Mouse (Mus musculus) mammary gland, adult 2 months (tissue): ENCODE measurements around the gene Lrriq4. TPM values are rescaled to one million over a fixed set of nuclear protein-coding genes. Genes with fewer than 3 reads are reported as not detected.

ENCODE experiments used
- polyA plus RNA-seq: library from polyadenylated mRNA; depleted of rRNA; stranded (reverse); fragments of >200 nt; gene quantifications from 2 replicates; pipeline ENCODE4 v1.2.3, GENCODE M21; 2012; ENCODE audit warnings: low replicate concordance; rRNA removed

Lrriq4 gene
- not detected in 2 replicates for polyA plus RNA-seq

GRCm38 (mm10) chr3:30644207-30644606 is at the start of gene Lrriq4:
Lrriq4 (plus strand) TSS chr3:30644507.

GRCm38 (mm10) chr3:30599711-30600545 is 44.4 kb upstream of the Lrriq4 start, which contains the start of gene Actrt3:
Actrt3 (minus strand) TSS chr3:30599939.

GRCm38 (mm10) chr3:30602065-30602739 is 42.1 kb upstream of the Lrriq4 start, which contains the start of gene Mynn:
Mynn (plus strand) TSS chr3:30602065.

GRCm38 (mm10) chr3:30647440-30648090 is 3.3 kb downstream of the Lrriq4 start, which contains the start of gene Lrrc34:
Lrrc34 (minus strand) TSS chr3:30647869.

GRCm38 (mm10) chr3:30699711-30700505 is 55.6 kb downstream of the Lrriq4 start, which contains the start of gene Lrrc31:
Lrrc31 (minus strand) TSS chr3:30699843.

Other genes starting within 250 kb of the Lrriq4 start
- gene Mecom, start 96.5 kb upstream of the Lrriq4 start, polyA plus RNA-seq: 1.9 and 4.1 TPM in 2 replicates
- gene Actrt3, start 44.6 kb upstream of the Lrriq4 start, polyA plus RNA-seq: not detected in 2 replicates
- 3.8 and 12.1 TPM in 2 replicates for gene Mynn, start 42.4 kb upstream of the Lrriq4 start, polyA plus RNA-seq
- gene Lrrc34, start 3.4 kb downstream of the Lrriq4 start, polyA plus RNA-seq: not detected in 2 replicates
- not detected in 2 replicates for gene Lrrc31, start 55.3 kb downstream of the Lrriq4 start, polyA plus RNA-seq
- gene Samd7, start 101.8 kb downstream of the Lrriq4 start, polyA plus RNA-seq: not detected in 2 replicates
- 7.4 and 16.9 TPM in 2 replicates for gene Sec62, start 148.4 kb downstream of the Lrriq4 start, polyA plus RNA-seq
- 11.1 and 22.3 TPM in 2 replicates for gene Gpr160, start 211.4 kb downstream of the Lrriq4 start, polyA plus RNA-seq